Mouse (Mus musculus): ENCODE measurements at regions not wholly inside any gene's neighbourhood (a gene's known extent, or its start where the extent isn't known, plus 50 kb on each side); places are given as distances from the start of the nearest gene placed in this dataset.

GRCm38 (mm10) chr15:54177791-54178190, 293.1 kb downstream of the Gm7489 start:
- Histone ChIP-seq H3K27me3 (ENCODE audit: control insufficient read depth, insufficient read depth, low read length) (no peaks in the 10 kb centered on the region), H3K4me2 (replicated peaks; ENCODE audit: low read depth, low read length) (no peak overlapping the region), H3K27ac (ENCODE audit: low read depth, low read length) (no peak overlapping the region), H3K4me1 (ENCODE audit: control insufficient read depth, insufficient read depth, low read length) (no peaks in the 10 kb centered on the region), H3K9ac (ENCODE audit: low read depth, low read length) (no peak overlapping the region), H3K4me3 (ENCODE audit: low read length) (no peak overlapping the region), H3K9me3 (ENCODE audit: control insufficient read depth, low read length) (no peaks in the 10 kb centered on the region), H3K36me3 (ENCODE audit: control insufficient read depth, insufficient read depth, low read length) (no peaks in the 10 kb centered on the region)
- 92% methylated on average over 3 of the region's 3 CpGs for WGBS
- ATAC-seq (ENCODE audit: low FRiP score, low TSS enrichment) = no peak

Measured in kidney, embryonic 14.5 days (tissue).